Mouse (Mus musculus): Measurements from ENCODE around the gene Reep6. TPM values are rescaled to one million over a fixed set of nuclear protein-coding genes. Genes with fewer than 3 reads are reported as not detected.
A peak's percentile ranks its signal among the peaks of the same experiment; 100 is the strongest.

Reep6 gene
- polyA plus RNA-seq, 1 experiment, result 25.1 TPM

DNA sequence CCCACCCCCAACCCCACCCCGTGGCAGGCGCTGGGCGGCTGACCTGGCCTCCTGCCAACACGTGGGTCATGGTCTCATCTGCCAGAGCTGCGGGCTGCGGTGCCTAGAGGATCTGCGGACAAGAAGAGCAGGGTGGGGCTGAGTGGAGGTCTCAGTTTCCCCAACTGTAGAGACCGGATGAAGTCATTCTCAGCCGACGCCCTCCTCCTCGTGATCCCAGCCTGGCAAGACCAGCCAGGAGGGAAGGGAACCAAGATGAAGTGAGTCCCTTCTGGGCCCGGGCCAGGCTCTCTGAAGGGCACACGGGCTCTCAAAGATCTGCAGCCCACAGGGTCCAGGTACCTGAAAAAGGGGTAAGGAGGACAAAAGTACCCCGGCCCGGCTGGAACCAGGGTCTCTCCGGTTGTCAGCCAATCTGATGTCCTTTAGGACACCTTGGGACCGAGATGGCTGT is 17.8 kb downstream of the Reep6 start:
- no peak for TF ChIP-seq POLR2A (IDR thresholded peaks at IDR 0.05; ENCODE audit: low read depth, low read length)
- no peak for TF ChIP-seq CTCF (conservative IDR thresholded peaks at IDR 0.05; ENCODE audit: insufficient read depth, insufficient read length, low read depth, low read length)
- Histone ChIP-seq H3K4me1 (ENCODE audit: control insufficient read depth, insufficient read depth, low read length) (peaks cover 7% of the 10 kb centered on the region), H3K27me3 (replicated peaks; ENCODE audit: control insufficient read depth, insufficient read depth, low read length) (no peaks in the 10 kb centered on the region), H3K27ac (ENCODE audit: insufficient read depth, low read depth, low read length) (no peak overlapping the region), H3K36me3 (ENCODE audit: control insufficient read depth, insufficient read depth, low read length) (no peaks in the 10 kb centered on the region), H3K4me3 (ENCODE audit: insufficient read depth, low read depth, low read length) (peak overlapping the region; percentile 53)
- no peak for DNase-seq
- WGBS, result 10% methylated on average over 17 of the region's 17 CpGs

DNA sequence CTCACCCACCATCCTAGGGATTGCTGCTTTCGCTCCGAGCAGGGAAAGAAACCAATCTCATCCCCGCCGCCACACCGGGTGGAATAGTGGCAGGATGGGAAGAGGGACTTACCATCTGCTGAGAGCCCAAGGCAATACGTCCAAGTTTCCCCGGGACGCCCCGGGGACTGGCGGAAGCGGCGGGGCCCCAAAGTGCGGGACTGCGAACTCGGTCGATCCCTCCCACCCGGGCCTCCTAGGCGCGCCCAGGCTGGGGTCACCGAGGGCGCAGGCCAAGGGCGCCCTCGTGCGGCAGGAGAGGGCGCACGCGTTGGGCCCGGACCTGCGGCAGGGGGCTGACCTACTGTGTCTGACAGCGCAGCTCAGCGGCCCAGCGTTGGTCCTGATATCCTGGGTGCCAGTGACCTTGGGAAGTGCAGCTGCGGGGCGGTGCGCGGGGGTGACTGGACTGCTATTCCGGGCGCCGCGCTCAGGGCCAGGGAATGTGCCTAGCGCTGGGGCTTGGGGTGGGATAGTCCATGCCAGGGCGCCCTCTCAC is 18.6 kb downstream of the Reep6 start, which contains the start of gene Adamtsl5:
Gene Adamtsl5, minus strand, starts transcription at position 169 of the 538 bp plus-strand sequence.
- 2% methylated on average over 42 of the region's 42 CpGs for WGBS
- TF ChIP-seq POLR2A (IDR thresholded peaks at IDR 0.05; ENCODE audit: low read depth, low read length) (no peak), CTCF (conservative IDR thresholded peaks at IDR 0.05; ENCODE audit: insufficient read depth, insufficient read length, low read depth, low read length) (peak; percentile 64)
- no peak within 1 kb of the TSS for H3K27ac ChIP-seq (ENCODE audit: insufficient read depth, low read depth, low read length)
- peak; percentile 52 for DNase-seq
- H3K4me1 ChIP-seq (ENCODE audit: control insufficient read depth, insufficient read depth, low read length), result peaks cover 7% of the 10 kb centered on the region
- no peaks in the 10 kb centered on the region for H3K27me3 ChIP-seq (replicated peaks; ENCODE audit: control insufficient read depth, insufficient read depth, low read length)
- H3K36me3 ChIP-seq (ENCODE audit: control insufficient read depth, insufficient read depth, low read length), result no peaks in the 10 kb centered on the region
- peak within 1 kb of the TSS; percentile 53 for H3K4me3 ChIP-seq (ENCODE audit: insufficient read depth, low read depth, low read length)

- H3K4me3 ChIP-seq (ENCODE audit: insufficient read depth, low read depth, low read length), result no peak overlapping the region
- no peak for TF ChIP-seq POLR2A (IDR thresholded peaks at IDR 0.05; ENCODE audit: low read depth, low read length)
- TF ChIP-seq CTCF (conservative IDR thresholded peaks at IDR 0.05; ENCODE audit: insufficient read depth, insufficient read length, low read depth, low read length), result no peak
- no peaks in the 10 kb centered on the region for H3K36me3 ChIP-seq (ENCODE audit: control insufficient read depth, insufficient read depth, low read length)
- WGBS, result 32% methylated on average over 26 of the region's 26 CpGs
- no peaks in the 10 kb centered on the region for H3K27me3 ChIP-seq (replicated peaks; ENCODE audit: control insufficient read depth, insufficient read depth, low read length)
- H3K27ac ChIP-seq (ENCODE audit: insufficient read depth, low read depth, low read length), result no peak overlapping the region
- H3K4me1 ChIP-seq (ENCODE audit: control insufficient read depth, insufficient read depth, low read length), result peaks cover 3% of the 10 kb centered on the region; the same call in 1 of the 2 replicates
- DNase-seq, result no peak
These were observed 19.2 kb downstream of the Reep6 start for GRCm38 (mm10) chr10:80348981-80349380.

DNA sequence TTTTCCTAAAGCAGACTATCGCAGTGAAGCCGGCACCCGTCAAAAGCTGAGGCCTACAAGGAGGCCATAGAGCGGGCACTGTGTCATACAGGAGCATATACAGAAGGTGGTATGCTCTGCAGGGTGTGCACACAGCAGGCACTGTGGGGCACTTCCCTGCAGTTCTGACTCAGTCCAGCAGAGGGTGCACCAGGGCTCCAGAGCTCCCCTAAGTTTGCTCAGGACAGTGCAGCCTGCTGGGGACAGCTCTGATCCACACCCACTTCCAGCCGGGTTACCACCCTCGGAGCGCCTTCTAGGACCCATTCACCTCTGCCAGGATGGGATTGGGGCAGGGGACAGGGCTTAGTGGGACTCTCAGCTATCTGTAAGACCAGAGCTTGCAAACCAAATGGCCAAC is 20.5 kb downstream of the Reep6 start:
- Histone ChIP-seq H3K4me3 (ENCODE audit: insufficient read depth, low read depth, low read length) (no peak overlapping the region), H3K27ac (ENCODE audit: insufficient read depth, low read depth, low read length) (no peak overlapping the region), H3K4me1 (ENCODE audit: control insufficient read depth, insufficient read depth, low read length) (no peaks in the 10 kb centered on the region), H3K27me3 (replicated peaks; ENCODE audit: control insufficient read depth, insufficient read depth, low read length) (no peaks in the 10 kb centered on the region), H3K36me3 (ENCODE audit: control insufficient read depth, insufficient read depth, low read length) (no peaks in the 10 kb centered on the region)
- TF ChIP-seq CTCF (conservative IDR thresholded peaks at IDR 0.05; ENCODE audit: insufficient read depth, insufficient read length, low read depth, low read length) (peak; percentile 96), POLR2A (IDR thresholded peaks at IDR 0.05; ENCODE audit: low read depth, low read length) (no peak)
- DNase-seq, result peak; percentile 88
- 5% methylated on average over 7 of the region's 7 CpGs for WGBS

DNA sequence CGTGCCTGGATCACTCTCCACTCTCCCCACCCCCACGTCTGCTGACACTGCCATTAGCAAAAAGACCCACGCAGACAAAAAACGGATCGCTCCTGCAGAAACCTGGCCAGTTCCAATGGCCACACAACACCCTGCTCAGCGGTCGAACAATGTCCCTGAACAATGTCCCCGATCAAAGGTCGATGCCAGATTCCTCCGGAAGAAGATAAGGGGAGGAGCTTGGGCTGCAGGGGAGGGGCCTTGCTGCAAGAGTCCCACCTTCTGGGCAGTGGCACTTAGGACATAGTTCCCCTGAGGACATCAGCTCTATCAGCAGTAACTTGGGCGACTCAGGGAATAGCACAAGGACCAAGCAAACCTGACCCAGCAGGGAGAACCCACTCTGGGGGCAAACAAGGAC is 22.1 kb downstream of the Reep6 start:
- H3K4me3 ChIP-seq (ENCODE audit: insufficient read depth, low read depth, low read length), result no peak overlapping the region
- no peaks in the 10 kb centered on the region for H3K36me3 ChIP-seq (ENCODE audit: control insufficient read depth, insufficient read depth, low read length)
- TF ChIP-seq CTCF (conservative IDR thresholded peaks at IDR 0.05; ENCODE audit: insufficient read depth, insufficient read length, low read depth, low read length), result no peak
- no peak for TF ChIP-seq POLR2A (IDR thresholded peaks at IDR 0.05; ENCODE audit: low read depth, low read length)
- no peaks in the 10 kb centered on the region for H3K27me3 ChIP-seq (replicated peaks; ENCODE audit: control insufficient read depth, insufficient read depth, low read length)
- no peak overlapping the region for H3K27ac ChIP-seq (ENCODE audit: insufficient read depth, low read depth, low read length)
- no peaks in the 10 kb centered on the region for H3K4me1 ChIP-seq (ENCODE audit: control insufficient read depth, insufficient read depth, low read length)
- peak; percentile 90 for DNase-seq
- 28% methylated on average over 11 of the region's 11 CpGs for WGBS

GRCm38 (mm10) chr10:80352727-80353126 is 23.0 kb downstream of the Reep6 start:
- WGBS, result 54% methylated on average over 8 of the region's 8 CpGs
- no peaks in the 10 kb centered on the region for H3K4me1 ChIP-seq (ENCODE audit: control insufficient read depth, insufficient read depth, low read length)
- no peaks in the 10 kb centered on the region for H3K27me3 ChIP-seq (replicated peaks; ENCODE audit: control insufficient read depth, insufficient read depth, low read length)
- H3K27ac ChIP-seq (ENCODE audit: insufficient read depth, low read depth, low read length), result no peak overlapping the region
- no peak for TF ChIP-seq CTCF (conservative IDR thresholded peaks at IDR 0.05; ENCODE audit: insufficient read depth, insufficient read length, low read depth, low read length)
- TF ChIP-seq POLR2A (IDR thresholded peaks at IDR 0.05; ENCODE audit: low read depth, low read length), result no peak
- H3K36me3 ChIP-seq (ENCODE audit: control insufficient read depth, insufficient read depth, low read length), result no peaks in the 10 kb centered on the region
- no peak for DNase-seq
- H3K4me3 ChIP-seq (ENCODE audit: insufficient read depth, low read depth, low read length), result no peak overlapping the region

GRCm38 (mm10) chr10:80355431-80355830 is 25.7 kb downstream of the Reep6 start:
- no peak overlapping the region for H3K27ac ChIP-seq (ENCODE audit: insufficient read depth, low read depth, low read length)
- WGBS, result 19% methylated on average over 9 of the region's 9 CpGs
- H3K4me1 ChIP-seq (ENCODE audit: control insufficient read depth, insufficient read depth, low read length), result no peaks in the 10 kb centered on the region
- no peak for TF ChIP-seq CTCF (conservative IDR thresholded peaks at IDR 0.05; ENCODE audit: insufficient read depth, insufficient read length, low read depth, low read length)
- H3K27me3 ChIP-seq (replicated peaks; ENCODE audit: control insufficient read depth, insufficient read depth, low read length), result no peaks in the 10 kb centered on the region
- H3K4me3 ChIP-seq (ENCODE audit: insufficient read depth, low read depth, low read length), result no peak overlapping the region
- no peak for DNase-seq
- no peaks in the 10 kb centered on the region for H3K36me3 ChIP-seq (ENCODE audit: control insufficient read depth, insufficient read depth, low read length)
